Mouse (Mus musculus): ENCODE results near the gene Sgsm3. TPM values are rescaled to one million over a fixed set of nuclear protein-coding genes. Genes with fewer than 3 reads are reported as not detected.

Sgsm3 gene
- polyA plus RNA-seq, 1 experiment from 2014 or later, result 39.2 TPM

GRCm38 (mm10) chr15:81032941-81033629 is 55.5 kb downstream of the Sgsm3 start:
- Histone ChIP-seq H3K36me3 (ENCODE audit: poor library complexity, severe bottlenecking) (no peaks in the 10 kb centered on the region), H3K27ac (no peak overlapping the region), H3K4me3 (no peak overlapping the region), H3K9me3 (replicated peaks) (no peaks in the 10 kb centered on the region), H3K4me2 (no peak overlapping the region), H3K9ac (no peak overlapping the region), H3K27me3 (no peaks in the 10 kb centered on the region), H3K4me1 (peaks cover 14% of the 10 kb centered on the region; the same call in 1 of the 2 replicates)
- ATAC-seq, result no peak
- 57% methylated on average over 9 of the region's 9 CpGs for WGBS

- H3K27ac ChIP-seq, result no peak overlapping the region
- peaks cover 14% of the 10 kb centered on the region; the same call in 1 of the 2 replicates for H3K4me1 ChIP-seq
- WGBS, result 90% methylated on average over 6 of the region's 6 CpGs
- H3K4me2 ChIP-seq, result no peak overlapping the region
- H3K27me3 ChIP-seq, result no peaks in the 10 kb centered on the region
- no peak overlapping the region for H3K4me3 ChIP-seq
- H3K36me3 ChIP-seq (ENCODE audit: poor library complexity, severe bottlenecking), result no peaks in the 10 kb centered on the region
- no peak overlapping the region for H3K9ac ChIP-seq
- no peak for ATAC-seq
- H3K9me3 ChIP-seq (replicated peaks), result no peaks in the 10 kb centered on the region
These were observed 56.6 kb downstream of the Sgsm3 start for GRCm38 (mm10) chr15:81034119-81034518.

GRCm38 (mm10) chr15:81035417-81036162 is 58.0 kb downstream of the Sgsm3 start:
- H3K27me3 ChIP-seq, result no peaks in the 10 kb centered on the region
- H3K36me3 ChIP-seq (ENCODE audit: poor library complexity, severe bottlenecking), result no peaks in the 10 kb centered on the region
- ATAC-seq, result no peak
- no peak overlapping the region for H3K4me3 ChIP-seq
- H3K4me1 ChIP-seq, result peaks cover 14% of the 10 kb centered on the region; the same call in 1 of the 2 replicates
- no peak overlapping the region for H3K27ac ChIP-seq
- H3K4me2 ChIP-seq, result no peak overlapping the region
- no peaks in the 10 kb centered on the region for H3K9me3 ChIP-seq (replicated peaks)
- H3K9ac ChIP-seq, result no peak overlapping the region
- whole genome bisulfite sequencing, result 82% methylated on average over 12 of the region's 12 CpGs

- 79% methylated on average over 5 of the region's 5 CpGs for WGBS
- Histone ChIP-seq H3K4me3 (no peak overlapping the region), H3K9ac (no peak overlapping the region), H3K4me2 (no peak overlapping the region), H3K4me1 (peaks cover 8% of the 10 kb centered on the region; the same call in 1 of the 2 replicates), H3K27ac (no peak overlapping the region), H3K36me3 (ENCODE audit: poor library complexity, severe bottlenecking) (no peaks in the 10 kb centered on the region), H3K27me3 (no peaks in the 10 kb centered on the region), H3K9me3 (replicated peaks) (no peaks in the 10 kb centered on the region)
- no peak for ATAC-seq
These were observed 60.9 kb downstream of the Sgsm3 start for GRCm38 (mm10) chr15:81038419-81038818.

GRCm38 (mm10) chr15:81041767-81042166 is 64.2 kb downstream of the Sgsm3 start:
- Histone ChIP-seq H3K4me3 (no peak overlapping the region), H3K9me3 (replicated peaks) (no peaks in the 10 kb centered on the region), H3K27me3 (no peaks in the 10 kb centered on the region), H3K4me2 (no peak overlapping the region), H3K9ac (no peak overlapping the region), H3K27ac (no peak overlapping the region), H3K36me3 (ENCODE audit: poor library complexity, severe bottlenecking) (peaks cover 7% of the 10 kb centered on the region), H3K4me1 (no peaks in the 10 kb centered on the region)
- no peak for ATAC-seq
- WGBS, result 80% methylated on average over 4 of the region's 4 CpGs

- Histone ChIP-seq H3K4me2 (no peak overlapping the region), H3K4me3 (no peak overlapping the region), H3K36me3 (ENCODE audit: poor library complexity, severe bottlenecking) (peaks cover 7% of the 10 kb centered on the region), H3K4me1 (no peaks in the 10 kb centered on the region), H3K27ac (no peak overlapping the region), H3K27me3 (no peaks in the 10 kb centered on the region), H3K9me3 (replicated peaks) (no peaks in the 10 kb centered on the region), H3K9ac (no peak overlapping the region)
- 61% methylated on average over 13 of the region's 13 CpGs for WGBS
- no peak for ATAC-seq
These were observed 64.8 kb downstream of the Sgsm3 start for GRCm38 (mm10) chr15:81042276-81042931.

- Histone ChIP-seq H3K36me3 (ENCODE audit: poor library complexity, severe bottlenecking) (peaks cover 7% of the 10 kb centered on the region), H3K27me3 (no peaks in the 10 kb centered on the region), H3K9ac (no peak overlapping the region), H3K27ac (no peak overlapping the region), H3K4me2 (no peak overlapping the region), H3K4me3 (no peak overlapping the region), H3K4me1 (0 out of 2 replicates have a peak, but pooled peaks cover 3% of the 10 kb centered on the region), H3K9me3 (replicated peaks) (no peaks in the 10 kb centered on the region)
- ATAC-seq, result no peak
- WGBS, result 96% methylated on average over 9 of the region's 9 CpGs
These were observed 66.9 kb downstream of the Sgsm3 start for GRCm38 (mm10) chr15:81044446-81044845.

GRCm38 (mm10) chr15:81045336-81045735 is 67.8 kb downstream of the Sgsm3 start:
- Histone ChIP-seq H3K9ac (no peak overlapping the region), H3K4me2 (no peak overlapping the region), H3K9me3 (replicated peaks) (no peaks in the 10 kb centered on the region), H3K4me1 (0 out of 2 replicates have a peak, but pooled peaks cover 3% of the 10 kb centered on the region), H3K4me3 (no peak overlapping the region), H3K27me3 (no peaks in the 10 kb centered on the region), H3K36me3 (ENCODE audit: poor library complexity, severe bottlenecking) (peaks cover 7% of the 10 kb centered on the region), H3K27ac (no peak overlapping the region)
- WGBS, result 91% methylated on average over 4 of the region's 4 CpGs
- no peak for ATAC-seq

GRCm38 (mm10) chr15:81046061-81046460 is 68.5 kb downstream of the Sgsm3 start:
- no peaks in the 10 kb centered on the region for H3K27me3 ChIP-seq
- no peak for ATAC-seq
- H3K4me3 ChIP-seq, result no peak overlapping the region
- H3K4me1 ChIP-seq, result 0 out of 2 replicates have a peak, but pooled peaks cover 3% of the 10 kb centered on the region
- H3K9ac ChIP-seq, result no peak overlapping the region
- H3K4me2 ChIP-seq, result no peak overlapping the region
- no peak overlapping the region for H3K27ac ChIP-seq
- H3K36me3 ChIP-seq (ENCODE audit: poor library complexity, severe bottlenecking), result peaks cover 7% of the 10 kb centered on the region
- H3K9me3 ChIP-seq (replicated peaks), result no peaks in the 10 kb centered on the region
- 96% methylated on average over 7 of the region's 7 CpGs for WGBS

GRCm38 (mm10) chr15:81047497-81047896 is 69.9 kb downstream of the Sgsm3 start:
- Histone ChIP-seq H3K27me3 (no peaks in the 10 kb centered on the region), H3K9me3 (replicated peaks) (no peaks in the 10 kb centered on the region), H3K4me3 (no peak overlapping the region), H3K36me3 (ENCODE audit: poor library complexity, severe bottlenecking) (peaks cover 7% of the 10 kb centered on the region), H3K9ac (no peak overlapping the region), H3K4me2 (no peak overlapping the region), H3K4me1 (0 out of 2 replicates have a peak, but pooled peaks cover 3% of the 10 kb centered on the region), H3K27ac (no peak overlapping the region)
- no peak for ATAC-seq
- 66% methylated on average over 10 of the region's 10 CpGs for WGBS

- Histone ChIP-seq H3K4me1 (0 out of 2 replicates have a peak, but pooled peaks cover 3% of the 10 kb centered on the region), H3K9ac (no peak overlapping the region)
- no peak for ATAC-seq
These were observed 72.0 kb downstream of the Sgsm3 start for GRCm38 (mm10) chr15:81049401-81050053.

More at GRCm38 (mm10) chr15:81049401-81050053, 72.0 kb downstream of the Sgsm3 start:
- Histone ChIP-seq H3K4me2 (no peak overlapping the region), H3K4me3 (no peak overlapping the region), H3K27me3 (no peaks in the 10 kb centered on the region), H3K27ac (no peak overlapping the region), H3K36me3 (ENCODE audit: poor library complexity, severe bottlenecking) (peaks cover 2% of the 10 kb centered on the region), H3K9me3 (replicated peaks) (no peaks in the 10 kb centered on the region)
- WGBS, result 81% methylated on average over 6 of the region's 6 CpGs

All from forebrain, embryonic 13.5 days (tissue).